Mouse (Mus musculus) embryonic facial prominence, embryonic 15.5 days (tissue): ENCODE measurements around the gene Gm20388. TPM values are rescaled to one million over a fixed set of nuclear protein-coding genes. Genes with fewer than 3 reads are reported as not detected.

Experiments used
- ATAC-seq: fragments of 200-750 bp; cut with Nextera tagmentation; 2 replicates; pipeline ENCODE4 v1.8.0; 2017; ENCODE audit warnings: low read depth, moderate TSS enrichment; ENCODE audit not compliant: insufficient number of reproducible peaks, low FRiP score, low TSS enrichment
- H3K27ac ChIP-seq: fragments of 300-500 bp; sonication (generic); replicated peaks from 2 replicates; pipeline ENCODE4 v1.5.1; 2015; ENCODE audit warnings: mild to moderate bottlenecking, inconsistent platforms
- H3K27me3 ChIP-seq: fragments of 300-500 bp; sonication (generic); 2 replicates; pipeline ENCODE4 v1.6.1; 2015; ENCODE audit warnings: inconsistent platforms
- H3K36me3 ChIP-seq: fragments of 300-500 bp; sonication (generic); 2 replicates; pipeline ENCODE4 v1.6.1; 2015; ENCODE audit warnings: mild to moderate bottlenecking, inconsistent platforms
- H3K4me1 ChIP-seq: fragments of 300-500 bp; sonication (generic); 2 replicates; pipeline ENCODE4 v1.6.1; 2015; ENCODE audit warnings: inconsistent platforms
- H3K4me2 ChIP-seq: fragments of 300-500 bp; sonication (generic); replicated peaks from 2 replicates; pipeline ENCODE4 v1.6.1; 2015; ENCODE audit warnings: mild to moderate bottlenecking, inconsistent platforms
- H3K4me3 ChIP-seq: fragments of 300-500 bp; sonication (generic); replicated peaks from 2 replicates; pipeline ENCODE4 v1.5.1; 2015; ENCODE audit warnings: mild to moderate bottlenecking, inconsistent platforms
- H3K9ac ChIP-seq: fragments of 300-500 bp; sonication (generic); 2 replicates; pipeline ENCODE4 v1.6.1; 2015; ENCODE audit warnings: inconsistent platforms
- H3K9me3 ChIP-seq: fragments of 300-500 bp; sonication (generic); replicated peaks from 2 replicates; pipeline ENCODE4 v1.6.1; 2016; ENCODE audit warnings: inconsistent platforms
- WGBS: fragments of 180-500 bp; shearing (Covaris S2); methylation state at CpG from one replicate; pipeline ENCODE4 v1.1.7; 2015; 5-methylcytosine and 5-hydroxymethylcytosine counted together
- polyA plus RNA-seq: library from polyadenylated mRNA; unstranded; fragments of >200 nt; fragmentation: Nextera tagmentation; extraction: Ambion mirVana; gene quantifications from 2 replicates; pipeline ENCODE4 v1.2.1, GENCODE M21; 2015

Gene Gm20388
- polyA plus RNA-seq, 1 experiment from 2014 or later = 8.0 TPM

GRCm38 (mm10) chr8:122735110-122735509 lies 2824.5 kb downstream of the Gm20388 start:
- ATAC-seq = no peak
- WGBS = 38% methylated on average over 3 of the region's 3 CpGs
- no peaks in the 10 kb centered on the region for H3K36me3 ChIP-seq
- H3K27me3 ChIP-seq = peaks cover 3% of the 10 kb centered on the region; the same call in 1 of the 2 replicates
- H3K9me3 ChIP-seq = no peaks in the 10 kb centered on the region
- no peak overlapping the region for H3K9ac ChIP-seq
- peaks cover 20% of the 10 kb centered on the region for H3K4me1 ChIP-seq
- H3K4me2 ChIP-seq = no peak overlapping the region
- no peak overlapping the region for H3K4me3 ChIP-seq
- H3K27ac ChIP-seq = no peak overlapping the region

- no peak overlapping the region for H3K9ac ChIP-seq
- peaks cover 20% of the 10 kb centered on the region for H3K4me1 ChIP-seq
- no peak overlapping the region for H3K4me3 ChIP-seq
- no peak overlapping the region for H3K4me2 ChIP-seq
- H3K27me3 ChIP-seq = peaks cover 7% of the 10 kb centered on the region; the same call in 1 of the 2 replicates
- no peak overlapping the region for H3K27ac ChIP-seq
- WGBS = 49% methylated on average over 19 of the region's 19 CpGs
- H3K9me3 ChIP-seq = no peaks in the 10 kb centered on the region
- ATAC-seq = no peak
- H3K36me3 ChIP-seq = no peaks in the 10 kb centered on the region
Measured at GRCm38 (mm10) chr8:122735542-122736473, 2825.2 kb downstream of the Gm20388 start.

GRCm38 (mm10) chr8:122736623-122737022 lies 2826.0 kb downstream of the Gm20388 start:
- WGBS = 89% methylated on average over 11 of the region's 11 CpGs
- Histone ChIP-seq H3K4me3 (no peak overlapping the region), H3K27ac (no peak overlapping the region), H3K4me2 (no peak overlapping the region), H3K36me3 (no peaks in the 10 kb centered on the region), H3K27me3 (peaks cover 13% of the 10 kb centered on the region; the same call in 1 of the 2 replicates), H3K4me1 (peaks cover 20% of the 10 kb centered on the region), H3K9ac (no peak overlapping the region), H3K9me3 (no peaks in the 10 kb centered on the region)
- no peak for ATAC-seq

DNA sequence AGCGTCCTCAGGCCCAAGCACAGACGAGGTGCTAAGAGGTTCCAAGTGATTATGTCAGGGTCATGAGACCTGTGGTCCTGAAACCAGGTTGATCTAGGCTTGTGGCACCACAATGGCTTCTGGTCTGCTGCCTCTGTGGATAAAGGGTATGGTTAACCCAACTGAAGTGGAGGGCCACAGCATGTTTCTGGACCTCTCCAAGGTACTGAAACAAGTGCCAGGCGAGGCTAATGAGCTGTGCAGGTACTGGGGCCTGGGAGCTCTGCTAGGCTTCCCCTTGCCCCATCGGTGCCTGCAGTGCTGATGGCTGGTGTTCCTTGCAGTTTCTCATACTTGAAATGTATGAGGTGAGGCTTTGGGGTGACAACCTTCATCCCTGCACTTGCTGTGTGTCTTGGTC lies 2826.4 kb downstream of the Gm20388 start:
- no peak for ATAC-seq
- Histone ChIP-seq H3K9me3 (no peaks in the 10 kb centered on the region), H3K4me3 (no peak overlapping the region), H3K4me1 (peaks cover 25% of the 10 kb centered on the region), H3K36me3 (no peaks in the 10 kb centered on the region), H3K27me3 (peaks cover 17% of the 10 kb centered on the region; the same call in 1 of the 2 replicates), H3K9ac (no peak overlapping the region), H3K4me2 (no peak overlapping the region), H3K27ac (no peak overlapping the region)
- WGBS = 37% methylated on average over 4 of the region's 4 CpGs

GRCm38 (mm10) chr8:122737886-122738285 lies 2827.2 kb downstream of the Gm20388 start:
- Histone ChIP-seq H3K27ac (no peak overlapping the region), H3K9ac (no peak overlapping the region), H3K9me3 (no peaks in the 10 kb centered on the region), H3K27me3 (peaks cover 17% of the 10 kb centered on the region; the same call in 1 of the 2 replicates), H3K4me3 (no peak overlapping the region), H3K36me3 (no peaks in the 10 kb centered on the region), H3K4me1 (peaks cover 33% of the 10 kb centered on the region), H3K4me2 (no peak overlapping the region)
- ATAC-seq = no peak
- 69% methylated on average over 6 of the region's 6 CpGs for WGBS

DNA sequence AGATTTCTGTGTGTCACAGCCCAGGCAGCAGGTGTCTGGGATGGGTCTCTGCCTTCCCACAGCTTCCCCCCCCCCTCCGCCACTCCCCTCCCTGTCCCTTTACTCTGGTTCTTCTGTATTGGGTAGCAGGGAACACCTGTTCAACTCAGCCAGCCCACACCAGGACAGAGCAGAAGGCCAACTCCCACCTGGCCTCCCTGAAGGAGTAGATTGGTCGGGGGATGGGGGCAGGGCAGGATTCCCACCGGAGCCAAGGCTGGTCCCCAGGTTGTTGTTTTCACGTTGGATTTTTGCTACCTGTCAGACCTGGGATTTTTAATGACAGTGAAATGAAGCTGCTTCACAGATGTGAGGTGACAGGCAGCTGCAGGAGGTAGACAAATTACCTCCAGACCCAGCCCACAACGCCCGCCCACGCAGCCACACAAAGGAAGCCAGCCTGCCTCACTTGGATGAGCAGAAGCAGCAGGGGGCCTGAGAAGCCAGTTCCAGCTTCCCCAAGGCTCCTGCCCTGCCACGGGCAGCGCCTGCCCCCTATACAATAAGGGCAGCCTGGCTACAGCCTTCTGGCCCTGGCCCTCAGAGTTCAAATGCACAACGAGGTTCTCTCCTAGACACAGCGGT lies 2828.6 kb downstream of the Gm20388 start:
- 17% methylated on average over 11 of the region's 11 CpGs for WGBS
- ATAC-seq = peak; percentile 73

GRCm38 (mm10) chr8:122742471-122742870 lies 2831.8 kb downstream of the Gm20388 start:
- H3K4me1 ChIP-seq = peaks cover 53% of the 10 kb centered on the region
- H3K9ac ChIP-seq = no peak overlapping the region
- H3K4me2 ChIP-seq = no peak overlapping the region; the same call in 1 of the 2 replicates
- peaks cover 44% of the 10 kb centered on the region for H3K27me3 ChIP-seq
- 10% methylated on average over 19 of the region's 19 CpGs for WGBS
- ATAC-seq = no peak
- no peaks in the 10 kb centered on the region for H3K36me3 ChIP-seq
- H3K4me3 ChIP-seq = no peak overlapping the region
- peak overlapping the region; percentile 51; the same call in 1 of the 2 replicates for H3K27ac ChIP-seq
- H3K9me3 ChIP-seq = no peaks in the 10 kb centered on the region

More for the DNA sequence above, 2828.6 kb downstream of the Gm20388 start:
- H3K27ac ChIP-seq = no peak overlapping the region
- H3K4me1 ChIP-seq = peaks cover 37% of the 10 kb centered on the region
- H3K27me3 ChIP-seq = peaks cover 24% of the 10 kb centered on the region; the same call in 1 of the 2 replicates
- H3K4me2 ChIP-seq = no peak overlapping the region
- H3K9ac ChIP-seq = no peak overlapping the region
- H3K36me3 ChIP-seq = no peaks in the 10 kb centered on the region
- H3K9me3 ChIP-seq = no peaks in the 10 kb centered on the region
- H3K4me3 ChIP-seq = no peak overlapping the region

- peaks cover 40% of the 10 kb centered on the region for H3K27me3 ChIP-seq
- peaks cover 59% of the 10 kb centered on the region for H3K4me1 ChIP-seq
- peak overlapping the region; percentile 82 for H3K27ac ChIP-seq
- peak overlapping the region; percentile 34 for H3K4me2 ChIP-seq
- ATAC-seq = no peak
- H3K9me3 ChIP-seq = no peaks in the 10 kb centered on the region
- H3K4me3 ChIP-seq = no peak overlapping the region
- 35% methylated on average over 17 of the region's 17 CpGs for WGBS
- H3K36me3 ChIP-seq = no peaks in the 10 kb centered on the region
- no peak overlapping the region for H3K9ac ChIP-seq
Measured at GRCm38 (mm10) chr8:122745022-122745749, 2834.5 kb downstream of the Gm20388 start.

DNA sequence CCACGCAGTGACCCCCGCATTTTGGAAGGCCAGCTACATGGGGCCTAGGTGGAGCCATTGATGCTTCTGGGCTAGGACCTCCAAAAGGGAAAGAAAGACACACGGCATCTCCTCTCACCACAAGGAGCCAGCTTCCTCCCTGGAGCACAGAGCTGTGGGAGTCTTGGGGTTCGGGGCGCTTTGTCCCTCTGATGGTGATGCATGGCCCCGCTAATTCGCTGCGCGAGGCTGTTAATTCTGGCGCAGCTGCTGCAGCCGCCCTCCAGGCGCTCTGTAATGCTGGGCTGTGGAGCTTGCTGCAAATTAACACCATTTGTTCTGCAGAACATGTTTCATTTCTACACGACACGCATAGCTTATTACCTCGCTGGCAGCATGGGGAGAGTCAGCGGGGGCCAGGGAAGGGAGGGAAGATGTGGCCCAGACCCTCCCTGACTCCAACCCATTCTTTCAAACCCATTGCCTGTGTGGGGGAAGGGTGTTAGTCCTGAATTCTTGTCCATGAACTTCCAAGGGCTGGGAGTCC lies 2835.2 kb downstream of the Gm20388 start:
- peak; percentile 63; the same call in 1 of the 2 replicates for ATAC-seq
- H3K27me3 ChIP-seq = peaks cover 37% of the 10 kb centered on the region
- H3K4me1 ChIP-seq = peaks cover 59% of the 10 kb centered on the region
- H3K4me3 ChIP-seq = no peak overlapping the region
- 8% methylated on average over 16 of the region's 16 CpGs for WGBS
- H3K9ac ChIP-seq = no peak overlapping the region
- H3K36me3 ChIP-seq = no peaks in the 10 kb centered on the region
- peak overlapping the region; percentile 34 for H3K4me2 ChIP-seq
- peak overlapping the region; percentile 82 for H3K27ac ChIP-seq
- H3K9me3 ChIP-seq = no peaks in the 10 kb centered on the region

- Histone ChIP-seq H3K9ac (no peak overlapping the region), H3K9me3 (no peaks in the 10 kb centered on the region), H3K27ac (peak overlapping the region; percentile 82), H3K36me3 (no peaks in the 10 kb centered on the region), H3K4me2 (peak overlapping the region; percentile 13; the same call in 1 of the 2 replicates), H3K4me1 (peaks cover 66% of the 10 kb centered on the region), H3K4me3 (no peak overlapping the region), H3K27me3 (peaks cover 32% of the 10 kb centered on the region)
- 0 out of 2 replicates have a peak, but pooled peaks have one; percentile 27 for ATAC-seq
- 40% methylated on average over 7 of the region's 7 CpGs for WGBS
Measured at GRCm38 (mm10) chr8:122746439-122746838, 2835.8 kb downstream of the Gm20388 start.
